Mouse (Mus musculus) ES-E14 (cell line): ENCODE results near the gene Plcb3.

Experiments
- CHD2 ChIP-seq: IDR thresholded peaks from 2 replicates; pipeline ENCODE4 v1.6.1; 2014; ENCODE audit warnings: mild to moderate bottlenecking, low read depth, low read length, inconsistent platforms
- MAFK ChIP-seq: IDR thresholded peaks from 2 replicates; pipeline ENCODE4 v1.6.1; 2014; ENCODE audit warnings: mild to moderate bottlenecking, low read depth, low read length, inconsistent platforms; ENCODE audit not compliant: insufficient read depth
- ZNF384 ChIP-seq: IDR thresholded peaks from 2 replicates; pipeline ENCODE4 v1.6.1; 2012; ENCODE audit warnings: low read depth, low read length, inconsistent platforms

DNA sequence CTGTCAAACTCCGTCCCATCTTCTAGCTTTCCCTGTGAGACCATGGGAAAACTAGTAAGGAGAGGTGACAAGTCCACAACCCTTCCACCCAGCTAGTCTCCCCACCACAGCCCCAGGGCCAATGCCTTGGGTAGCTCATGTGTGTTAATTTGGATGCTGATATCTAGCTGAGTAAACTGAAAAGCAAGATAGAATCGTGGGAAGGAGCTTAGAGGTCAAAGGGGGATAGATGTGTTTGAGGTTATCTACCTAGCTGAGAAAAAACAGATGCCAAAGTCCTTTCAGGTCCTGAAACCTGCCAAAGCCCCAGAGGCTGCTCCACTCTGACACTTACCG lies 2.3 kb upstream of the Plcb3 start:
- TF ChIP-seq CHD2: no peak
- TF ChIP-seq ZNF384: no peak
- TF ChIP-seq MAFK: no peak
